Mouse (Mus musculus): Measurements from ENCODE around the gene Map3k5.

GRCm38 (mm10) chr10:20111508-20111907 is 177.2 kb downstream of the Map3k5 start:
- TF ChIP-seq CTCF (IDR thresholded peaks at IDR 0.05; ENCODE audit: borderline replicate concordance, insufficient read depth, low read depth, low read length) (no peak), POLR2A (IDR thresholded peaks at IDR 0.05; ENCODE audit: borderline replicate concordance, insufficient read depth, low read length) (no peak)

Data from cerebellum, adult 2 months (tissue).